Comparison of ENCODE assay signal across 27 mouse cellular contexts in genomic region chr11:83975488-83975887, GRCm38 (mm10). TPM values are rescaled to one million over a fixed set of nuclear protein-coding genes. Genes with fewer than 3 reads are reported as not detected.
A peak's percentile ranks its signal among the peaks of the same experiment; 100 is the strongest.
DNase-seq lines count a peak whose midpoint lies in the region; ATAC-seq lines count a peak whose summit lies in the region.
"Had no signal": no experiment of that assay in that cellular context is flagged by ENCODE, and none has a peak within 500 bp of the region (broad histone marks: within the 10 kb centered on the region; RNA-seq: fewer than 3 reads in every experiment).

No protein-coding gene starts in this region.

- no peak overlapping the region for H3K9ac ChIP-seq in neural tube, embryonic 14.5 days (replicated peaks; ENCODE audit: low read depth, low read length)
- no peak overlapping the region for H3K9ac ChIP-seq in liver, embryonic 11.5 days (ENCODE audit: low read depth, low read length)
- no peak overlapping the region for H3K9ac ChIP-seq in liver, embryonic 16.5 days (ENCODE audit: low read depth, low read length)
- H3K9ac ChIP-seq in forebrain, embryonic 12.5 days, result no peak overlapping the region
- H3K9ac ChIP-seq: embryonic facial prominence, embryonic 13.5 days; forebrain, postnatal 0 days; heart, embryonic 13.5 days; limb, embryonic 15.5 days; lung, embryonic 15.5 days; midbrain, embryonic 13.5 days; neural tube, embryonic 15.5 days; stomach, embryonic 15.5 days had no signal

- no peak for DNase-seq in neural tube, embryonic 10.5 days (ENCODE audit: extremely low spot score, low spot score)
- DNase-seq in liver, embryonic 11.5 days (ENCODE audit: low spot score), result no peak
- DNase-seq in cerebellum, postnatal 10 days, result no peak
- no peak for DNase-seq in kidney, postnatal 4 days
- DNase-seq: adrenal gland, adult 8-10 months; cerebellum, adult 9-10 months; forebrain, postnatal 0 days; gastrocnemius, postnatal 10 days; heart, postnatal 10 days; kidney, adult 9 months; kidney, postnatal 14 days; right cerebral cortex, postnatal 25 days; thymus, postnatal 14 days had no signal

- ATAC-seq in neural tube, embryonic 14.5 days (ENCODE audit: low read depth), result no peak
- ATAC-seq in liver, embryonic 11.5 days (replicated peaks; ENCODE audit: low FRiP score), result peak; percentile 54; the same call in 1 of the 2 replicates
- ATAC-seq in liver, embryonic 16.5 days (ENCODE audit: low read depth), result peak; percentile 45; the same call in 1 of the 2 replicates
- ATAC-seq in forebrain, embryonic 12.5 days (ENCODE audit: low FRiP score), result no peak
- ATAC-seq: CD4-positive, CD25-positive, alpha-beta regulatory T cell, adult 4 months; forebrain, postnatal 0 days; intestine, postnatal 0 days; midbrain, embryonic 13.5 days had no signal

- 0 out of 2 replicates have a peak, but pooled peaks cover 9% of the 10 kb centered on the region for H3K4me1 ChIP-seq in neural tube, embryonic 14.5 days (ENCODE audit: control insufficient read depth, insufficient read depth, low read length)
- peaks cover 14% of the 10 kb centered on the region for H3K4me1 ChIP-seq in liver, embryonic 11.5 days (replicated peaks; ENCODE audit: control insufficient read depth, insufficient read depth, low read length)
- peaks cover 11% of the 10 kb centered on the region for H3K4me1 ChIP-seq in liver, embryonic 16.5 days (ENCODE audit: control insufficient read depth, low read depth, low read length)
- H3K4me1 ChIP-seq in forebrain, embryonic 12.5 days, result peaks cover 9% of the 10 kb centered on the region; the same call in 1 of the 2 replicates
- H3K4me1 ChIP-seq: heart, embryonic 13.5 days; limb, embryonic 15.5 days; lung, embryonic 15.5 days; stomach, embryonic 15.5 days had no signal

- WGBS in neural tube, embryonic 14.5 days, result 83% methylated on average over 1 of the region's 1 CpGs
- WGBS in liver, embryonic 11.5 days, result 62% methylated on average over 1 of the region's 1 CpGs
- 38% methylated on average over 1 of the region's 1 CpGs for WGBS in liver, embryonic 16.5 days (ENCODE audit: insufficient replicate concordance)
- 93% methylated on average over 1 of the region's 1 CpGs for WGBS in forebrain, embryonic 12.5 days

- no peak overlapping the region for H3K4me2 ChIP-seq in neural tube, embryonic 14.5 days (ENCODE audit: low read depth, low read length)
- H3K4me2 ChIP-seq in liver, embryonic 11.5 days, result no peak overlapping the region
- H3K4me2 ChIP-seq in liver, embryonic 16.5 days (ENCODE audit: low read depth, low read length), result peak overlapping the region; percentile 38
- no peak overlapping the region for H3K4me2 ChIP-seq in forebrain, embryonic 12.5 days
- H3K4me2 ChIP-seq: embryonic facial prominence, embryonic 13.5 days; heart, embryonic 13.5 days; limb, embryonic 15.5 days; lung, embryonic 15.5 days; midbrain, embryonic 13.5 days; neural tube, embryonic 15.5 days; stomach, embryonic 15.5 days had no signal

- no peaks in the 10 kb centered on the region for H3K9me3 ChIP-seq in neural tube, embryonic 14.5 days (ENCODE audit: control insufficient read depth, low read length)
- no peaks in the 10 kb centered on the region for H3K9me3 ChIP-seq in liver, embryonic 11.5 days (ENCODE audit: control insufficient read depth, low read length)
- H3K9me3 ChIP-seq in liver, embryonic 16.5 days (replicated peaks; ENCODE audit: control insufficient read depth, low read length), result no peaks in the 10 kb centered on the region
- H3K9me3 ChIP-seq in forebrain, embryonic 12.5 days, result no peaks in the 10 kb centered on the region
- H3K9me3 ChIP-seq: embryonic facial prominence, embryonic 13.5 days; heart, embryonic 13.5 days; limb, embryonic 15.5 days; lung, embryonic 15.5 days; midbrain, embryonic 13.5 days; neural tube, embryonic 15.5 days; stomach, embryonic 15.5 days had no signal

- H3K27ac ChIP-seq in neural tube, embryonic 14.5 days (ENCODE audit: low read depth, low read length), result peak overlapping the region; percentile 23; the same call in 1 of the 2 replicates
- H3K27ac ChIP-seq in liver, embryonic 11.5 days (ENCODE audit: low read depth, low read length), result no peak overlapping the region
- no peak overlapping the region for H3K27ac ChIP-seq in liver, embryonic 16.5 days (ENCODE audit: low read length)
- H3K27ac ChIP-seq in forebrain, embryonic 12.5 days, result no peak overlapping the region
- H3K27ac ChIP-seq: heart, embryonic 13.5 days; layer of hippocampus, adult 2 months; limb, embryonic 15.5 days; lung, embryonic 15.5 days; midbrain, embryonic 13.5 days; neural tube, embryonic 15.5 days; stomach, embryonic 15.5 days had no signal

- peaks cover 49% of the 10 kb centered on the region for H3K36me3 ChIP-seq in neural tube, embryonic 14.5 days (ENCODE audit: control insufficient read depth, insufficient read depth, low read length)
- peaks cover 4% of the 10 kb centered on the region for H3K36me3 ChIP-seq in liver, embryonic 11.5 days (ENCODE audit: control insufficient read depth, insufficient read depth, low read length)
- H3K36me3 ChIP-seq in liver, embryonic 16.5 days (ENCODE audit: control insufficient read depth, insufficient read depth), result peaks cover 18% of the 10 kb centered on the region
- peaks cover 70% of the 10 kb centered on the region for H3K36me3 ChIP-seq in forebrain, embryonic 12.5 days (replicated peaks)

- no peaks in the 10 kb centered on the region for H3K27me3 ChIP-seq in neural tube, embryonic 14.5 days (ENCODE audit: control insufficient read depth, insufficient read depth, low read length)
- H3K27me3 ChIP-seq in liver, embryonic 11.5 days (replicated peaks; ENCODE audit: control insufficient read depth, insufficient read depth, low read length), result no peaks in the 10 kb centered on the region
- no peaks in the 10 kb centered on the region for H3K27me3 ChIP-seq in liver, embryonic 16.5 days (ENCODE audit: control insufficient read depth, insufficient read depth, low read depth, low read length)
- H3K27me3 ChIP-seq in forebrain, embryonic 12.5 days, result no peaks in the 10 kb centered on the region
- H3K27me3 ChIP-seq: embryonic facial prominence, embryonic 13.5 days; heart, embryonic 13.5 days; limb, embryonic 15.5 days; lung, embryonic 15.5 days; midbrain, embryonic 13.5 days; neural tube, embryonic 15.5 days; stomach, embryonic 15.5 days had no signal

- no peak overlapping the region for H3K4me3 ChIP-seq in neural tube, embryonic 14.5 days (ENCODE audit: low read depth, low read length)
- no peak overlapping the region for H3K4me3 ChIP-seq in liver, embryonic 11.5 days (ENCODE audit: low read depth, low read length)
- no peak overlapping the region for H3K4me3 ChIP-seq in liver, embryonic 16.5 days (ENCODE audit: low read depth, low read length)
- H3K4me3 ChIP-seq in forebrain, embryonic 12.5 days (replicated peaks), result no peak overlapping the region
- H3K4me3 ChIP-seq: embryonic facial prominence, embryonic 13.5 days; erythroblast, embryonic 14.5 days; heart, embryonic 13.5 days; layer of hippocampus, adult 2 months; limb, embryonic 15.5 days; lung, embryonic 15.5 days; midbrain, embryonic 13.5 days; neural tube, embryonic 15.5 days; stomach, embryonic 15.5 days had no signal

RNA-seq across cellular contexts. Expression of gene Synrg, which starts 11.3 kb away (rescaled TPM):
- polyA plus RNA-seq in neural tube, embryonic 14.5 days (2014; fragmentation: Nextera tagmentation; extraction: Ambion mirVana), result 24.9 and 27.5 TPM in 2 replicates
- polyA plus RNA-seq in liver, embryonic 11.5 days (2014; fragmentation: Nextera tagmentation; extraction: Ambion mirVana), result 9.0 and 11.5 TPM in 2 replicates
- 5.3 and 5.4 TPM in 2 replicates for polyA plus RNA-seq in liver, embryonic 16.5 days (2015; fragmentation: Nextera tagmentation; extraction: Ambion mirVana)
- 30.6 and 31.5 TPM in 2 replicates for polyA plus RNA-seq in forebrain, embryonic 12.5 days (2016; fragmentation: Nextera tagmentation; extraction: Ambion mirVana)

RNA-seq across cellular contexts. Expression of gene Ddx52, which starts 33.6 kb away (rescaled TPM):
- 19.0 and 23.8 TPM in 2 replicates for polyA plus RNA-seq in neural tube, embryonic 14.5 days (2014; fragmentation: Nextera tagmentation; extraction: Ambion mirVana)
- 38.1 and 42.3 TPM in 2 replicates for polyA plus RNA-seq in liver, embryonic 11.5 days (2014; fragmentation: Nextera tagmentation; extraction: Ambion mirVana)
- 11.2 and 13.0 TPM in 2 replicates for polyA plus RNA-seq in liver, embryonic 16.5 days (2015; fragmentation: Nextera tagmentation; extraction: Ambion mirVana)
- polyA plus RNA-seq in forebrain, embryonic 12.5 days (2016; fragmentation: Nextera tagmentation; extraction: Ambion mirVana), result 43.3 and 44.2 TPM in 2 replicates

Comparison
In these comparisons a context has a peak if more than half of its experiments do, and no peak if none do; other contexts are left out.
1. ATAC-seq: peak in liver, embryonic 11.5 days (single experiment) and liver, embryonic 16.5 days (single experiment); none in neural tube, embryonic 14.5 days (single experiment) and forebrain, embryonic 12.5 days (single experiment).